Mouse (Mus musculus) embryonic facial prominence, embryonic 11.5 days (tissue): ENCODE data around the gene Txnrd1. TPM values are rescaled to one million over a fixed set of nuclear protein-coding genes. Genes with fewer than 3 reads are reported as not detected.
A peak's percentile ranks its signal among the peaks of the same experiment; 100 is the strongest.

Source experiments
- ATAC-seq: fragments of 200-750 bp; cut with Nextera tagmentation; replicated peaks from 2 replicates; pipeline ENCODE4 v1.8.0; 2017; ENCODE audit warnings: low read depth; ENCODE audit not compliant: insufficient number of reproducible peaks, low FRiP score, low TSS enrichment
- DNase-seq: peaks from one replicate; pipeline ENCODE4 v3.0.0-alpha.2; 2015; ENCODE audit warnings: low spot score
- H3K27ac ChIP-seq: fragments of 300-500 bp; sonication (generic); replicated peaks from 2 replicates; pipeline ENCODE4 v1.5.1; 2014; ENCODE audit warnings: mild to moderate bottlenecking, low read depth, low read length, control low read depth
- H3K27me3 ChIP-seq: fragments of 300-500 bp; sonication (generic); 2 replicates; pipeline ENCODE4 v1.6.1; 2014; ENCODE audit warnings: mild to moderate bottlenecking, low read length, moderate library complexity, mixed read lengths; ENCODE audit not compliant: control insufficient read depth, insufficient read depth
- H3K36me3 ChIP-seq: fragments of 300-500 bp; sonication (generic); replicated peaks from 2 replicates; pipeline ENCODE4 v1.6.1; 2014; ENCODE audit warnings: low read depth, mild to moderate bottlenecking, low read length, moderate library complexity, mixed read lengths; ENCODE audit not compliant: control insufficient read depth, insufficient read depth
- H3K4me1 ChIP-seq: fragments of 300-500 bp; sonication (generic); 2 replicates; pipeline ENCODE4 v1.6.1; 2014; ENCODE audit warnings: low read length, mixed read lengths; ENCODE audit not compliant: control insufficient read depth, insufficient read depth
- H3K4me2 ChIP-seq: fragments of 300-500 bp; sonication (generic); 2 replicates; pipeline ENCODE4 v1.6.1; 2014; ENCODE audit warnings: low read depth, mild to moderate bottlenecking, control low read depth, low read length, moderate library complexity
- H3K4me3 ChIP-seq: fragments of 300-500 bp; sonication (generic); 2 replicates; pipeline ENCODE4 v1.5.1; 2014; ENCODE audit warnings: low read depth, low read length, control low read depth
- H3K9ac ChIP-seq: fragments of 300-500 bp; sonication (generic); replicated peaks from 2 replicates; pipeline ENCODE4 v1.6.1; 2014; ENCODE audit warnings: mild to moderate bottlenecking, control low read depth, low read length
- H3K9me3 ChIP-seq: fragments of 300-500 bp; sonication (generic); replicated peaks from 2 replicates; pipeline ENCODE4 v1.6.1; 2016; ENCODE audit warnings: mild to moderate bottlenecking, low read length, inconsistent platforms, mixed read lengths; ENCODE audit not compliant: control insufficient read depth
- WGBS: fragments of 180-500 bp; shearing (Covaris S2); extraction: QIAGEN DNeasy Blood & Tissue Kit; methylation state at CpG from one replicate; pipeline ENCODE4 v1.1.7; 2014; 5-methylcytosine and 5-hydroxymethylcytosine counted together
- polyA plus RNA-seq: library from polyadenylated mRNA; unstranded; fragments of >200 nt; fragmentation: Nextera tagmentation; extraction: Ambion mirVana; gene quantifications from 2 replicates; pipeline ENCODE4 v1.2.1, GENCODE M21; 2014

The Txnrd1 gene
- polyA plus RNA-seq, 1 experiment from 2014 or later = 180 TPM

DNA sequence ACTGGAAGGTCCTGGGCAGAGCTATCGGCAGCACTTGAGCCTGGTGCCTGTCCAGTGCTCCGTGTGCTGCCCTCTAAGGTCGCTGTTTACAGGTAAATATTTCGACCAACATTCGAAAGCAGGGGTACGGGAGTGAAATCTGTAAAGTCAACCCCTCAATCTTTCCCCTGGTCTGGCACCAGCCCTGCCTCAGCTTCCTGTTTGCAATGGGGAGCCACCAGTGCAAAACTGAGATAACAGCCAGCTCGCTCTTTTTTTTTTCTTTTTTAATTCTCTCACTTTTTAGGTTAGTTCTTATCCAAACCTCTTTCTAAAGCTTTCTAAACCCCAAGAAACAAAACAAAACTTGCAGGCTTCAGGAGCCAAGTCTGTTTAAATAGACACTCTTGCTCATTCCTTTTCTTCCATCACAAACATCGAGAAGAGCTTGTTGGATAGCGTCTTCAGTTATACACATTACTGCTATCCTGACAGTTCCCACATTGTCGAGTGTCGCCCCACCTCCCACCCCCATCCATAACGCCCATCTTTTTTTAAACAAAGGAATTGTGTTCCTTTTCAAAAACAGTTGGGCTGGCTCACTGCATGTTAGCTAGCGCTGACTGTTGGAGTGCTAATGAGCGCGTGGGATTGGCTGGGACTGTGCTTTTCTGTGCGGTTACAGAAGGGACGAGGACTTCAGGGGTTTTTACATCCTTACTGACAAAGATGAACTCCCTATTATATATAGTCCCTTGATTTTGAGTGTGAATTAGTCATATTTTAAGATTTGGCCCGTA lies 60.3 kb downstream of the Txnrd1 start:
- Histone ChIP-seq H3K4me2 (no peak overlapping the region), H3K9me3 (no peaks in the 10 kb centered on the region), H3K4me1 (no peaks in the 10 kb centered on the region), H3K27ac (no peak overlapping the region), H3K36me3 (peaks cover 14% of the 10 kb centered on the region), H3K9ac (no peak overlapping the region), H3K4me3 (no peak overlapping the region), H3K27me3 (no peaks in the 10 kb centered on the region)
- no peak for DNase-seq
- no peak for ATAC-seq
- WGBS = 91% methylated on average over 18 of the region's 18 CpGs

DNA sequence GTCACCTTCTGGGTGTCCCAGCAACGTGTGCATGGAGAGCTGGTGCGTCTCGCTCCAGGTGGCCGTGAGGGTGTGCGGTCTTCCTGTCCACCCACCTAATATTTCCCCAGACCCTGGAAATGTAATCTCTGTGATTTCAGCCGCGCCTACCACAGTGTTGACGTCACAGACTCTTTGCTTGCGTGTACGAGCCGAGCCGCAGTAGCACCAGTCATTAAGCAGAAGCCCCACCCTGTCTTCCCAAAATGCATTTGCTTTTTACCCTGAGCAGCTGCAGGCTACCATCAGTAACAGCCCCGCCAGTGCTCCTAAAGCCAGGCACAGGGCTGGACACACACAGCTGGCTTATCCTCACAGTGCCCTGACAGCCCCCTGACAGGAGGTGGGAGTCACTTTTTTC lies 64.2 kb downstream of the Txnrd1 start:
- 94% methylated on average over 13 of the region's 13 CpGs for WGBS
- no peaks in the 10 kb centered on the region for H3K9me3 ChIP-seq
- H3K27ac ChIP-seq = no peak overlapping the region
- H3K36me3 ChIP-seq = peaks cover 7% of the 10 kb centered on the region
- ATAC-seq = no peak
- H3K9ac ChIP-seq = no peak overlapping the region
- H3K4me2 ChIP-seq = no peak overlapping the region
- H3K27me3 ChIP-seq = no peaks in the 10 kb centered on the region
- no peak for DNase-seq
- no peak overlapping the region for H3K4me3 ChIP-seq
- no peaks in the 10 kb centered on the region for H3K4me1 ChIP-seq

DNA sequence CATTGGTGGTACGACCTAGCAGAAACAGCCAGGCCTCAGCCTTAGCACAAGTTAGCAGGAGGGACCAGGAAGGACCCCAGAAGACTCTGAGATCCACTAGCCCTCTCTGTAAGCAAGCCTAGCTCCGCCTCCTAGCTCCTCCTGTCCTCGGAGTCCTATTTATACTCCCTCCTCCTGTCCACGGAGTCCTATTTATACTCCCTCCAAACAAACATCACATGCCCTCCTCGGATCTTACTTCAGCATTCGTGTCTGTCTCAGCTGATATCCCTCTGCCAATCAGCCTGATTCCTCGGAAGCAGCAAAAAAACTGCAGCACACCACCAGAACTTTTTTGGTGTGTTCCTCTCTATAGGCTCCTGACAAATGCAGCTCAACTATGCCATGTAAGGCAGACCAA lies 65.1 kb downstream of the Txnrd1 start:
- Histone ChIP-seq H3K4me1 (no peaks in the 10 kb centered on the region), H3K4me3 (no peak overlapping the region), H3K4me2 (no peak overlapping the region), H3K27ac (no peak overlapping the region), H3K9ac (no peak overlapping the region), H3K27me3 (no peaks in the 10 kb centered on the region), H3K36me3 (peaks cover 7% of the 10 kb centered on the region), H3K9me3 (no peaks in the 10 kb centered on the region)
- 67% methylated on average over 7 of the region's 7 CpGs for WGBS
- ATAC-seq (no peak), DNase-seq (no peak)

DNA sequence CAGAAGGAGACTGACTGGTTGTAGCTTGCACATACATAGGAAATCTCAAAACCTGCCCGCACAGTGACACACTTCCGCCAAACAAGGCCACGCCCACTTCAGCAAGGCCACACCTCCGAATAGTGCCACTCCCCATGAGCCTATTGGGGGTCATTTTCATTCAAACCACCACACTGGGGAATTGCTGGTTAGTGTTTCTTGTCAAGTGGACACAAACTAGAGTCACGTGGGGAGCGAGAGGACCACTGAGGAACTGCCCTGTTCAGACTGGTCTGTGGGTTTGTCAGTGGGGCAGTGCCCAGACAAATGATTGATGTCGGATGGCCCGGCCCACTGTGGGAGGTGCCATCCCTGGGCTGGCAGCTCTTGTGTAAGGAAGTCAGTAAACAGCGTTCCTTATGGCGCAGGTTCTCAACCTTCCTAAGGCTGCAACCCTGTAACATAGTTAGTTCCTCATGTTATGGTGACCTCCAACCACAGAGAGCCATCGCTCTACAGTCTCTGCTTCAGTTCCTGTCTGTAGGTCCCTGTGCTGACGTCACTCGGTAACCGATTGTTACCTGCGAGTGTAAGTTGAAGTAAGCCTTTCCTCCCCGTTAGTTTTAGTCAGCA lies 66.2 kb downstream of the Txnrd1 start:
- Histone ChIP-seq H3K36me3 (peaks cover 7% of the 10 kb centered on the region), H3K27ac (no peak overlapping the region), H3K4me1 (no peaks in the 10 kb centered on the region), H3K4me3 (no peak overlapping the region), H3K9ac (no peak overlapping the region), H3K27me3 (no peaks in the 10 kb centered on the region), H3K9me3 (no peaks in the 10 kb centered on the region), H3K4me2 (no peak overlapping the region)
- DNase-seq (peak; percentile 20), ATAC-seq (0 out of 2 replicates have a peak, but pooled peaks have one; percentile 51)
- 43% methylated on average over 16 of the region's 16 CpGs for WGBS

DNA sequence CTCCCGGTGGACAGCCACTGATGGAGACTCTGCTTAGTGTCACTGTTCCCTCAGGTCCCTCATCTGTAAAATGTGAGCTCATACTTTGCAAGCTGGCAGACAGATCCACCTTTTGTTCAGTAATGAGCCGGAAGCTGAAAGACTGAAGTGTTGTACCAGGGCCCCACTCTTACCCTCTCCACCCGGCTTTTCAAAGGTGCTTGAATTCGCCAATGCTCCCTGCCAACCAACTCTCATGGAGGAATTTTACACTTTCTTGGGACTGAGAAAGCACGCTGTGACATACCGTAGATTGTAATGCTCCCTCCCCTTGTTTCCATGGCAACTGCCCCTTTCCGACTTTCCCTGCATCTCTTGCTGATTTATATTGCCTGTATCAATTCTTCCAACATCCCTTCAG lies 66.8 kb downstream of the Txnrd1 start:
- H3K4me3 ChIP-seq = no peak overlapping the region
- DNase-seq (peak; percentile 34), ATAC-seq (no peak; the same call in 1 of the 2 replicates)
- H3K9ac ChIP-seq = no peak overlapping the region
- H3K27ac ChIP-seq = no peak overlapping the region
- H3K36me3 ChIP-seq = peaks cover 7% of the 10 kb centered on the region
- WGBS = 49% methylated on average over 7 of the region's 7 CpGs
- no peak overlapping the region for H3K4me2 ChIP-seq
- no peaks in the 10 kb centered on the region for H3K4me1 ChIP-seq
- no peaks in the 10 kb centered on the region for H3K27me3 ChIP-seq
- H3K9me3 ChIP-seq = no peaks in the 10 kb centered on the region

DNA sequence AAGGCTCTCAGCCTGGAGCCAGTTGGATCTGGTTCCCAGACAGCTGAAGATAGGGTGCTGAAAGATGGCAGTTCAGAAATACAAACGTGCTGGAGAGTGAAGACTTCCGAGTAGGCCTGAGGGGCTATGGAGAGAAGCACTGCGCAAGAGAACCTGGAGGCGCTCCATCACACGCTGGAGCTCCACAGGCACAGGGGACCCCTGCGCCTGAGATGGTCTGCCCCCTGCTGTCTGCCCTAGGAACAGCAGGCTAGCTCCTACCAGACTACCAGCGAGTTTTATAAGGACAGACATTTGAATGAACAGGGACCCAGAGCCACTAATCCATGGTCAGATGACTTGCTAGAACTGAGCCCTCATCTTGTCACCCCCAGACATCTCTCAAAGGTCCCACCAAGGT lies 67.7 kb downstream of the Txnrd1 start:
- WGBS = 4% methylated on average over 7 of the region's 7 CpGs
- H3K4me2 ChIP-seq = no peak overlapping the region
- no peaks in the 10 kb centered on the region for H3K27me3 ChIP-seq
- no peaks in the 10 kb centered on the region for H3K4me1 ChIP-seq
- DNase-seq = peak; percentile 86
- H3K36me3 ChIP-seq = peaks cover 2% of the 10 kb centered on the region; the same call in 1 of the 2 replicates
- no peak overlapping the region for H3K27ac ChIP-seq
- no peak overlapping the region for H3K4me3 ChIP-seq
- ATAC-seq = 0 out of 2 replicates have a peak, but pooled peaks have one; percentile 50
- H3K9ac ChIP-seq = no peak overlapping the region; the same call in 1 of the 2 replicates
- no peaks in the 10 kb centered on the region for H3K9me3 ChIP-seq

DNA sequence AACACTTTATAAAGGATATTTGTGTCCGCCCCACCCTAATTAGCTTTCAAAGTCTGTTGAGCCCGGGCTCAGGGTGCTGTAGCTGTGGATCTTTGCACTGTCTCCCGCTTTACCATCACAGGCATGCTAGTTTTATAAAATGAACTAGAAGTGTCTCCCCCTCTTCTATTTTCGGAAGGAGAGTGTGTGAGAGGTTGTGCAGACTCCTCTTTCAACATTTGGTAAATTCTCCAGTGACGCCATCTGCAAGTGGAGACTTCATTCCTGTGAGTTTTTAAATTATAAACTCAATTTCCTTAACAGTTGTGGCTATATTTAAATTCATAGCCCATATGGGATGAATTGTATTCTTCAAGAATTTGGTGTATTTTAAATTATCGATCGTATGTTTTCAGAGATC lies 74.8 kb downstream of the Txnrd1 start:
- ATAC-seq (no peak), DNase-seq (no peak)
- 82% methylated on average over 7 of the region's 7 CpGs for WGBS
- Histone ChIP-seq H3K4me1 (no peaks in the 10 kb centered on the region), H3K27ac (no peak overlapping the region), H3K4me3 (no peak overlapping the region), H3K9me3 (no peaks in the 10 kb centered on the region), H3K4me2 (no peak overlapping the region), H3K36me3 (no peaks in the 10 kb centered on the region), H3K27me3 (no peaks in the 10 kb centered on the region), H3K9ac (no peak overlapping the region)

DNA sequence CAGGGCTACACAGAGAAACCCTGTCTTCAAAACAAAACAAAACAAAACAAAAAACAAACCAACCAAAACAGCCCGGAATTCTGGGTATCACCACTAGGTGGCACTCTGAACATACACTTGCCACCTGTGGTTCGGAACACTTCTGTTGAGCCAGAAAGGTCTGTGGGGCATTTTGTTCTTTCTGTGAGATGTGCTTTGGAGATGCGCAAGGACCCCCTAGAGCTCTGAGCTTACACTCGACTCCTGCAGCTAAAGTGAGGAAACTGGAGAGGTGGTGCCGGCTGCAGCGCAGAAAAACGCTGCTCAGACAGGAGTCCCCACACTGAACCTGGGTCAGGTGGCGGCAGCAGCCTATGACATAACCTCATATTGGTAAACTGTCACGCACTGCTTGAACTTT lies 75.6 kb downstream of the Txnrd1 start:
- Histone ChIP-seq H3K4me2 (no peak overlapping the region; the same call in 1 of the 2 replicates), H3K9ac (no peak overlapping the region), H3K4me3 (no peak overlapping the region), H3K9me3 (no peaks in the 10 kb centered on the region), H3K4me1 (no peaks in the 10 kb centered on the region), H3K27ac (no peak overlapping the region), H3K36me3 (no peaks in the 10 kb centered on the region), H3K27me3 (no peaks in the 10 kb centered on the region)
- ATAC-seq (peak; percentile 50; the same call in 1 of the 2 replicates), DNase-seq (peak; percentile 86)
- WGBS = 12% methylated on average over 9 of the region's 9 CpGs
